ENCODE assay signal across 21 mouse cellular contexts in the genomic region with DNA sequence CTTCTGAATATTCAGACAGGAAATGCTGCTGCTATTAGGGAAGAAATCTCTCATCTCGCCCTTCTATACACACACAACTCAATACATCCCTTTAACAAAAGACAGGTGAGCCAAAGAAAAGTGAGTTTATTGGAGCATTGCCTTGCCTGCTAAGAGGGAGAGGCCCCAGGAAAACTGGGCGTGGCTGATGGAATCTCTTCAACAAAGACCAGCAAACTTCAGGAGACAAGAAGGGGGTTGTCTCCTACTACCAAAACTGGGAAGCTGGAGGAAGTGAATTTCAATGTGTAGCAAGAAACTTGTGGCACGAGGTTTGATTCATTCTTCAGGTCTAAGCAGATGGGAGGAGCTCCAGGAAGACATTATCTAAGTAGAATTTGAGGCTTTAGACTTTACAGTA.
"Had no signal": no experiment of that assay in that cellular context is flagged by ENCODE, and none has a peak within 500 bp of the region (broad histone marks: within the 10 kb centered on the region; RNA-seq: fewer than 3 reads in every experiment).

No protein-coding gene starts in this region.

- H3K9me3 ChIP-seq: liver, embryonic 15.5 days; lung, embryonic 15.5 days; midbrain, embryonic 12.5 days; neural tube, embryonic 15.5 days had no signal

- H3K27me3 ChIP-seq: liver, embryonic 15.5 days; lung, embryonic 15.5 days; megakaryocyte, embryonic 14.5 days; midbrain, embryonic 12.5 days; neural tube, embryonic 13.5 days; neural tube, embryonic 15.5 days had no signal

- H3K4me1 ChIP-seq: liver, embryonic 15.5 days; lung, embryonic 15.5 days; megakaryocyte, embryonic 14.5 days; midbrain, embryonic 12.5 days; neural tube, embryonic 13.5 days had no signal

- H3K36me3 ChIP-seq: liver, embryonic 15.5 days; lung, embryonic 15.5 days; midbrain, embryonic 12.5 days; neural tube, embryonic 13.5 days; neural tube, embryonic 15.5 days had no signal

- H3K9ac ChIP-seq: liver, embryonic 15.5 days; liver, postnatal 0 days; lung, embryonic 15.5 days; midbrain, embryonic 12.5 days; neural tube, embryonic 13.5 days; neural tube, embryonic 15.5 days had no signal

- H3K27ac ChIP-seq: liver, embryonic 15.5 days; lung, embryonic 15.5 days; macrophage; midbrain, embryonic 12.5 days; neural tube, embryonic 13.5 days; neural tube, embryonic 15.5 days had no signal

- DNase-seq: liver, postnatal 0 days; lung, adult 2 months; lung, postnatal 14 days; lung, postnatal 36 days; midbrain, embryonic 14.5 days; retina, postnatal 1 day; right cerebral cortex, adult 18-20 months; right cerebral cortex, postnatal 25 days; right cerebral cortex, postnatal 4 days; spleen, adult 18-20 months; thymus, adult 18-20 months; thymus, postnatal 25 days; thymus, postnatal 4 days had no signal

- H3K4me3 ChIP-seq: liver, embryonic 15.5 days; lung, embryonic 15.5 days; megakaryocyte, embryonic 14.5 days; midbrain, embryonic 12.5 days; myocyte; neural tube, embryonic 13.5 days; neural tube, embryonic 15.5 days had no signal
